In genomic region chr13:46736479-46736865, GRCm38 (mm10) we compare ENCODE assay signal across 8 mouse cellular contexts. TPM values are rescaled to one million over a fixed set of nuclear protein-coding genes. Genes with fewer than 3 reads are reported as not detected.
A peak's percentile ranks its signal among the peaks of the same experiment; 100 is the strongest.
DNase-seq lines count a peak whose midpoint lies in the region; ATAC-seq and TF ChIP-seq lines count a peak whose summit lies in the region.

No protein-coding gene starts in this region.

- no peaks in the 10 kb centered on the region; the same call in 1 of the 2 replicates for H3K4me1 ChIP-seq in kidney, adult 2 months (ENCODE audit: control insufficient read depth, insufficient read depth, low read length)
- peaks cover 13% of the 10 kb centered on the region for H3K4me1 ChIP-seq in forebrain, embryonic 16.5 days (replicated peaks; ENCODE audit: control insufficient read depth, insufficient read depth, low read length)
- peaks cover 8% of the 10 kb centered on the region for H3K4me1 ChIP-seq in midbrain, embryonic 11.5 days (ENCODE audit: control insufficient read depth, insufficient read depth, low read length)

- peak overlapping the region; percentile 71 for H3K27ac ChIP-seq in kidney, adult 2 months (ENCODE audit: insufficient read depth, low read depth, low read length)
- no peak overlapping the region for H3K27ac ChIP-seq in forebrain, embryonic 16.5 days (ENCODE audit: low read length)
- no peak overlapping the region for H3K27ac ChIP-seq in midbrain, embryonic 11.5 days (ENCODE audit: low read depth, low read length)

- H3K9me3 ChIP-seq in forebrain, embryonic 16.5 days (ENCODE audit: control insufficient read depth, low read length) = no peaks in the 10 kb centered on the region
- H3K9me3 ChIP-seq in midbrain, embryonic 11.5 days (ENCODE audit: control insufficient read depth, low read length) = no peaks in the 10 kb centered on the region

- peak; percentile 31 for DNase-seq in kidney, adult 2 months
- DNase-seq in kidney, adult 9 months = no peak
- DNase-seq in Patski (ENCODE audit: low read depth, low spot score) = no peak
- DNase-seq in kidney, postnatal 10 days = peak; percentile 41
- no peak for DNase-seq in midbrain, embryonic 11.5 days (ENCODE audit: low spot score, missing footprints)
- DNase-seq in right cerebral cortex, postnatal 36 days (ENCODE audit: low spot score in 2 of 2) = no peak
- no peak for DNase-seq in left cerebral cortex, adult 9 months (ENCODE audit: low spot score in 2 of 2)

- WGBS in kidney, adult 2 months = 1% methylated on average over 12 of the region's 12 CpGs
- WGBS in forebrain, embryonic 16.5 days = 1% methylated on average over 12 of the region's 12 CpGs
- 3% methylated on average over 12 of the region's 12 CpGs for WGBS in midbrain, embryonic 11.5 days

- POLR2A ChIA-PET in Patski (lab: Charles Lee) = interaction anchor here (0.8 to 1.3 kb wide), 4 partner anchors 9 to 14 kb away, joined by 3 to 6 read pairs (median 4); partner anchors contain the start of gene Nup153

- peak overlapping the region; percentile 48 for H3K4me3 ChIP-seq in kidney, adult 2 months (ENCODE audit: insufficient read depth, low read depth, low read length)
- peak overlapping the region; percentile 36 for H3K4me3 ChIP-seq in forebrain, embryonic 16.5 days (replicated peaks; ENCODE audit: low read length)
- H3K4me3 ChIP-seq in midbrain, embryonic 11.5 days (ENCODE audit: low read depth, low read length) = peak overlapping the region; percentile 30

- H3K4me2 ChIP-seq in forebrain, embryonic 16.5 days (ENCODE audit: low read length) = peak overlapping the region; percentile 54
- peak overlapping the region; percentile 77 for H3K4me2 ChIP-seq in midbrain, embryonic 11.5 days

- TF ChIP-seq CTCF in kidney, adult 2 months (conservative IDR thresholded peaks at IDR 0.05; ENCODE audit: insufficient read depth, insufficient read length, low read depth, low read length) = no peak
- no peak for TF ChIP-seq CTCF in Patski (IDR thresholded peaks at IDR 0.05)

- H3K9ac ChIP-seq in forebrain, embryonic 16.5 days (replicated peaks; ENCODE audit: low read depth, low read length) = peak overlapping the region; percentile 7; the same call in 1 of the 2 replicates
- H3K9ac ChIP-seq in midbrain, embryonic 11.5 days (ENCODE audit: low read length) = peak overlapping the region; percentile 55

- CTCF ChIA-PET in Patski (lab: Charles Lee) = interaction anchor here (1.0 kb wide), 1 partner anchor 12 kb away, joined by 3 read pairs; no protein-coding TSS in a partner anchor

- peak; percentile 12 for ATAC-seq in Patski
- no peak for ATAC-seq in forebrain, embryonic 16.5 days
- ATAC-seq in midbrain, embryonic 11.5 days (ENCODE audit: low FRiP score) = no peak

- in situ Hi-C loops in Patski (cut with MboI; ENCODE audit: low pct_unique_long_range_greater_than_20kb) = no loop called here

- H3K27me3 ChIP-seq in kidney, adult 2 months (replicated peaks; ENCODE audit: control insufficient read depth, insufficient read depth, low read length) = no peaks in the 10 kb centered on the region
- no peaks in the 10 kb centered on the region for H3K27me3 ChIP-seq in Patski
- no peaks in the 10 kb centered on the region for H3K27me3 ChIP-seq in forebrain, embryonic 16.5 days (replicated peaks; ENCODE audit: control insufficient read depth, insufficient read depth, low read length)
- H3K27me3 ChIP-seq in midbrain, embryonic 11.5 days (ENCODE audit: control insufficient read depth, insufficient read depth, low read length) = no peaks in the 10 kb centered on the region

- H3K36me3 ChIP-seq in kidney, adult 2 months (ENCODE audit: control insufficient read depth, insufficient read depth, low read length) = no peaks in the 10 kb centered on the region
- no peaks in the 10 kb centered on the region for H3K36me3 ChIP-seq in forebrain, embryonic 16.5 days (ENCODE audit: control insufficient read depth, insufficient read depth)
- H3K36me3 ChIP-seq in midbrain, embryonic 11.5 days (ENCODE audit: control insufficient read depth, insufficient read depth, low read length) = no peaks in the 10 kb centered on the region

- TF ChIP-seq POLR2A in kidney, adult 2 months (IDR thresholded peaks at IDR 0.05; ENCODE audit: low read depth, low read length) = no peak

RNA-seq across cellular contexts. Expression of gene Nup153, which starts 8.7 kb away (rescaled TPM):
- polyA plus RNA-seq in kidney, adult 2 months (2012; rRNA removed) = 38.2 and 42.0 TPM in 2 replicates
- polyA plus RNA-seq in Patski (2021) = 48.9 TPM
- 21.7 and 25.9 TPM in 2 replicates for polyA plus RNA-seq in forebrain, embryonic 16.5 days (2015; fragmentation: Nextera tagmentation; extraction: Ambion mirVana)
- polyA plus RNA-seq in midbrain, embryonic 11.5 days (2014; fragmentation: Nextera tagmentation; extraction: Ambion mirVana) = 40.6 and 50.4 TPM in 2 replicates

Comparison
In these comparisons a context has a peak if more than half of its experiments do, and no peak if none do; other contexts are left out.
1. DNase-seq: peak in kidney, adult 2 months (single experiment) and kidney, postnatal 10 days (single experiment); none in kidney, adult 9 months (single experiment), Patski (single experiment), midbrain, embryonic 11.5 days (single experiment), right cerebral cortex, postnatal 36 days (0 of 2) and left cerebral cortex, adult 9 months (0 of 2).
2. Peak in every context shown above with its lines, with median percentiles within 50 percentile points of each other: H3K4me3 ChIP-seq.